Mouse (Mus musculus) heart, postnatal 0 days (tissue): ENCODE results near the gene Mtmr12. TPM values are rescaled to one million over a fixed set of nuclear protein-coding genes. Genes with fewer than 3 reads are reported as not detected.

Source experiments
- ATAC-seq: fragments of 200-750 bp; cut with Nextera tagmentation; 2 replicates; pipeline ENCODE4 v1.8.0; 2017; ENCODE audit warnings: low read depth, moderate number of reproducible peaks, moderate library complexity; ENCODE audit not compliant: insufficient read depth
- DNase-seq: peaks from one replicate; pipeline ENCODE4 v3.0.0-alpha.2; 2016; ENCODE audit warnings: low spot score
- H3K27ac ChIP-seq: fragments of 300-500 bp; sonication (generic); 2 replicates; pipeline ENCODE4 v1.5.1; 2014; ENCODE audit warnings: low read depth, mild to moderate bottlenecking
- H3K27me3 ChIP-seq: fragments of 300-500 bp; sonication (generic); 2 replicates; pipeline ENCODE4 v1.6.1; 2014; ENCODE audit warnings: low read length, mixed read lengths; ENCODE audit not compliant: control insufficient read depth, insufficient read depth
- H3K36me3 ChIP-seq: fragments of 300-500 bp; sonication (generic); replicated peaks from 2 replicates; pipeline ENCODE4 v1.6.1; 2014; ENCODE audit warnings: low read length, mixed read lengths; ENCODE audit not compliant: control insufficient read depth, insufficient read depth
- H3K4me1 ChIP-seq: fragments of 300-500 bp; sonication (generic); 2 replicates; pipeline ENCODE4 v1.6.1; 2014; ENCODE audit warnings: antibody characterized with exemption; ENCODE audit not compliant: control insufficient read depth, insufficient read depth
- H3K4me2 ChIP-seq: fragments of 300-500 bp; sonication (generic); 2 replicates; pipeline ENCODE4 v1.6.1; 2014; ENCODE audit warnings: low read depth, mild to moderate bottlenecking, low read length, moderate library complexity
- H3K4me3 ChIP-seq: fragments of 300-500 bp; sonication (generic); 2 replicates; pipeline ENCODE4 v1.5.1; 2014; ENCODE audit warnings: low read depth, low read length
- H3K9ac ChIP-seq: fragments of 300-500 bp; sonication (generic); replicated peaks from 2 replicates; pipeline ENCODE4 v1.6.1; 2014; ENCODE audit warnings: low read depth, low read length, mixed read lengths
- H3K9me3 ChIP-seq: fragments of 300-500 bp; sonication (generic); replicated peaks from 2 replicates; pipeline ENCODE4 v1.6.1; 2016; ENCODE audit warnings: low read length; ENCODE audit not compliant: control insufficient read depth
- CTCF ChIP-seq: IDR thresholded peaks from 2 replicates; pipeline ENCODE4 v1.5.1; 2016; ENCODE audit warnings: antibody characterized with exemption, control low read depth, low read depth
- EP300 ChIP-seq: IDR thresholded peaks from 2 replicates; pipeline ENCODE4 v1.6.1; 2016; ENCODE audit warnings: antibody characterized with exemption, low read depth
- WGBS: fragments of 180-500 bp; shearing (Covaris S2); extraction: QIAGEN DNeasy Blood & Tissue Kit; methylation state at CpG from one replicate; pipeline ENCODE4 v1.1.7; 2014; 5-methylcytosine and 5-hydroxymethylcytosine counted together
- polyA plus RNA-seq: library from polyadenylated mRNA; unstranded; fragments of >200 nt; fragmentation: Nextera tagmentation; extraction: Ambion mirVana; gene quantifications from 2 replicates; pipeline ENCODE4 v1.2.1, GENCODE M21; 2015
- total RNA-seq: library from RNA; depleted of rRNA; stranded (reverse); fragments of >200 nt; gene quantifications from 2 replicates; pipeline ENCODE4 v1.2.3, GENCODE M21; 2014; ENCODE audit warnings: low replicate concordance

Mtmr12 gene
- total and polyA plus RNA-seq, 2 experiments from 2014 or later, result 5.4 to 9.8 TPM

DNA sequence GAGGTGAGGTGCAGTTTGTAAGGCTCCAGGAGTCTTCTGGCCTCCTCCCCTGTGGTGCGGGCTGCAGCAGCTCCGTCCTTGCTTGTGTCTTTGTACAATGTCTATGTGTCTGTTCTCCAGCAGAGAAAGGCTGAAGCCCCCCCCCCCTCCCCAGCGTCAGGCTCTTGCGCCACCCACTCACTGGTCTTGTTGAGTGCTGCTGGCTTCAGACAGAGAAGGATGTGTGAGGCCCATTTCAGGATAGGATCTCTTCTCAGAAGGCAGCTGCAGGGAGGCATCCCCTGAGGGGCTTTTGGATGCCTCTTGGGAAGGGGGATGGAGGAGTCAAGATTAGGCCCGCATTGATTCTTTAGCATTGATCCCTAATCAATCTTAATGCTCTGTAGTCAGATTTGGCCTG lies 13.0 kb downstream of the Mtmr12 start:
- ATAC-seq (no peak), DNase-seq (no peak)

DNA sequence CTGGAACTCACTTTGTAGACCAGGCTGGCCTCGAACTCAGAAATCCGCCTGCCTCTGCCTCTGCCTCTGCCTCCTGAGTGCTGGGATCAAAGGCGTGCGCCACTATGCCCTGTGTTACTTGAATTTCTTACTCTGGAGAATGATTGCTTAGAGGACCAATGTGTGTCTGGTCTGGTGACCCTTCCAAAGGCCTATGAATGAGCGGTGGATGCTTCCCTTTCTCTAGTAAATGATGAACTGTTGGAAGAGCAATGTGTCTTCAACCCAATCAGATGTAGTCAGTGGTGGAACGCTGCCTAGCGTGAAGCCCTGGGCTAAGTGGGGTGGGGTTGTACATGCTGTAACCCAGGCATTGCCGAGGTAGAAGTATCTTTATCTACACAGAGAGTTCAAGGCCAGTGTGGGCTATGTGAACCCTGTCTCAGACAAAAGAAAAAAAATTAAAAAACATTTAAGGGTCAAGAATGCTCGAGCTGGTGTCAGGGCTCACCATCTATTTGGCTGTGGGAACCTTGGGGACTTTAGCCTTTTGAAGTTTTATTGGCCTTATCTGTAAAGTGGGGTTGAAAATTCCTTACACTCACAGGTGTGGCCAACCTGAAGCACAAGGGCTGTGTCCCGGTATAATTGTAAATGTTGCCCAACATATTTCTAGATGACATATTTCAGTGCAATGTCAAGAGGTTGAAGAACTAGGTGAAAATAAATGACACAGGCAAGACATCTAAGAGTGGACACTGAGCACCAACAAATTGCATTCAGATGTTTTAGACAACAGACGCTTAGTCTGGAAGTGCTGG lies 14.0 kb downstream of the Mtmr12 start:
- Histone ChIP-seq H3K27ac (no peak overlapping the region), H3K9me3 (no peaks in the 10 kb centered on the region), H3K27me3 (no peaks in the 10 kb centered on the region), H3K9ac (no peak overlapping the region), H3K4me3 (no peak overlapping the region), H3K4me1 (peaks cover 21% of the 10 kb centered on the region), H3K36me3 (no peaks in the 10 kb centered on the region), H3K4me2 (no peak overlapping the region)
- WGBS, result 82% methylated on average over 11 of the region's 11 CpGs
- TF ChIP-seq CTCF (no peak), EP300 (no peak)
- ATAC-seq (no peak), DNase-seq (no peak)

More for the DNA sequence above, 13.0 kb downstream of the Mtmr12 start:
- H3K9ac ChIP-seq, result no peak overlapping the region
- H3K4me1 ChIP-seq, result peaks cover 14% of the 10 kb centered on the region; the same call in 1 of the 2 replicates
- WGBS, result 47% methylated on average over 5 of the region's 5 CpGs
- H3K36me3 ChIP-seq, result no peaks in the 10 kb centered on the region
- H3K9me3 ChIP-seq, result no peaks in the 10 kb centered on the region
- TF ChIP-seq EP300 (no peak), CTCF (no peak)
- H3K4me3 ChIP-seq, result no peak overlapping the region
- H3K27ac ChIP-seq, result no peak overlapping the region
- H3K27me3 ChIP-seq, result no peaks in the 10 kb centered on the region
- no peak overlapping the region for H3K4me2 ChIP-seq

DNA sequence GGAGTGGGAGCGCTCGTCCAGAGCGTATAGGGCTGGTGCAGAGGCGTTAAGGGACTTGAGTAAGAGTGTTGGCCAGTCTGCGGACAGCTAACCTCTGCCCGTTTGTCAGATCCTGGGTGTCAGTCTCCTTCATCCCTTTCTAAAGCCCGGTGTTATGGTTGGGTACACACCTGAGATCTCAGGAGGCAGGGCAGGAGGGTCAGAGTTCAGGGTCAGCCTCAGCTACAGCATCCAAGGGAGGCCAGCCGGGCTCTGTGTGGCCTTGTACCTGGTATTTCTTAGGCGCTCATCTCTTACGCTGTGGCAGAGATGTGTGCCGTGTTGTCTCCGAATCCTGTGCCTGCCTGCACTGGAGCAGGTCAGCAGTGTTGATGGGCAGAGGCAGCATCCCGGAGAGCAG lies 16.3 kb downstream of the Mtmr12 start:
- WGBS, result 91% methylated on average over 13 of the region's 13 CpGs
- Histone ChIP-seq H3K4me1 (peaks cover 23% of the 10 kb centered on the region), H3K4me3 (no peak overlapping the region), H3K9ac (no peak overlapping the region), H3K9me3 (no peaks in the 10 kb centered on the region), H3K36me3 (no peaks in the 10 kb centered on the region), H3K27me3 (no peaks in the 10 kb centered on the region), H3K4me2 (no peak overlapping the region), H3K27ac (no peak overlapping the region)
- no peak for ATAC-seq
- TF ChIP-seq EP300 (no peak), CTCF (no peak)
- DNase-seq, result no peak

DNA sequence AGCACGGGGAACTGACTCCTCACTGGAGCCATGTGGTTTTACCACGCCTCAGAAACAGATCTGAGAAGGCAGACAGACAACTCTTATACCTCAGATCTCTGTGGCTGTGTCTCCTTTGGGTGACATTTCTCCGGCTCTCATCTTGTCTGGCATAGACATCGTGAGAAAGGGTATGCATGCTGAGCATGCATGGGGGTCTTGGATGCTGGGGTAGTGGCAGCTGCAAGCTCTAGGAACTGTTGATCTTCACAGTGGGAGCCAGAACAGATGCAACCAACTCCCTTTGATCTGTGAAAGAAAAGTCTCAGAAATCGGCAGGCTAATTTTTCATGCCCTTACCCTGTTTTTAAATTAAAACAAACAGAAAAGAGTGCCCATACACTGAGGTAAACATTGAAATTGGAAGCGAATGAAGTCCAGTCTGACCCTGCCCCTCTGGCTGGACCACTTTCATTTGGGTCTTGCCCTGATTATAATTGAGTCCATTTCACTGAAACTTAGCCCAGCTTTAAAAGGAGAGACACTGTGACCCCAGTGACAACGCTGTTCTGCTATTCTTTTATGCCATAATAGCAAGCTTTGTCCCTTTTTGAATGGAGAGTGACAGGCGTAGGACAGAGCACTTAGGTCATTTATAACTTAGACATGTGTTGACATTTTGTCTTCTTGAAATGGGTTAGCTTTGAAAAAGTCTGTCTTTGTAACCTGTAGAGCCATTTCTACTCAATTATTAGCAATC lies 17.9 kb downstream of the Mtmr12 start:
- no peak overlapping the region for H3K9ac ChIP-seq
- no peaks in the 10 kb centered on the region for H3K27me3 ChIP-seq
- 0 out of 2 replicates have a peak overlapping the region, but pooled peaks have one; percentile 11 for H3K27ac ChIP-seq
- DNase-seq (no peak), ATAC-seq (no peak)
- H3K9me3 ChIP-seq, result no peaks in the 10 kb centered on the region
- TF ChIP-seq CTCF (no peak), EP300 (no peak)
- H3K4me2 ChIP-seq, result no peak overlapping the region
- H3K4me3 ChIP-seq, result no peak overlapping the region
- H3K36me3 ChIP-seq, result no peaks in the 10 kb centered on the region
- H3K4me1 ChIP-seq, result peaks cover 27% of the 10 kb centered on the region
- 57% methylated on average over 8 of the region's 8 CpGs for WGBS

DNA sequence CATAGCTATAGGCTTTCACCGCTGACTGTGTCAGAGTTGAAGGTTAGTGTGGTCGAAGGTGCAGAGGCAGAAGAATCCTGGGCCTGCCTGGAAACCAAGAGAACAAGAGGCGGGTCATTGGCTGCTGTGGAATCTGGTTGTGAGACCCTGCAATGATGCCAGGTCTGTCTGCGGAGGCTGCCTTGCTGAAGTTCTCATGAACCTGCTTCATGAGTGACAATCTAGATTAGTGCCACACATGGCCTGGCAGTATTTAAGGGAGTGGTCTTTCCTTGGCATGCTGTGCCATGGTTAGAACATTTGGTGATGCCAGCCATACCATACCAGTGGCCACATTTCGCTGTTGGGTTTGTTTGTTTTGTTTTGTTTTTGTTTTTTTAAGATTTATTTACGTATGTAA lies 18.6 kb downstream of the Mtmr12 start:
- DNase-seq, result no peak
- ATAC-seq, result no peak
- H3K27me3 ChIP-seq, result no peaks in the 10 kb centered on the region
- H3K4me1 ChIP-seq, result peaks cover 34% of the 10 kb centered on the region
- WGBS, result 72% methylated on average over 6 of the region's 6 CpGs
- H3K4me3 ChIP-seq, result no peak overlapping the region
- no peak overlapping the region for H3K27ac ChIP-seq
- no peak overlapping the region for H3K9ac ChIP-seq
- H3K4me2 ChIP-seq, result no peak overlapping the region
- H3K36me3 ChIP-seq, result no peaks in the 10 kb centered on the region
- TF ChIP-seq CTCF, result no peak
- TF ChIP-seq EP300, result no peak
- no peaks in the 10 kb centered on the region for H3K9me3 ChIP-seq
